Mouse (Mus musculus) layer of hippocampus, adult 11-12 months (tissue): Measurements from ENCODE around the gene Mef2d.

Experiments used
- DNase-seq: peaks from one replicate; pipeline ENCODE4 v3.0.0; 2022; ENCODE audit warnings: low spot score

Gene Mef2d

DNA sequence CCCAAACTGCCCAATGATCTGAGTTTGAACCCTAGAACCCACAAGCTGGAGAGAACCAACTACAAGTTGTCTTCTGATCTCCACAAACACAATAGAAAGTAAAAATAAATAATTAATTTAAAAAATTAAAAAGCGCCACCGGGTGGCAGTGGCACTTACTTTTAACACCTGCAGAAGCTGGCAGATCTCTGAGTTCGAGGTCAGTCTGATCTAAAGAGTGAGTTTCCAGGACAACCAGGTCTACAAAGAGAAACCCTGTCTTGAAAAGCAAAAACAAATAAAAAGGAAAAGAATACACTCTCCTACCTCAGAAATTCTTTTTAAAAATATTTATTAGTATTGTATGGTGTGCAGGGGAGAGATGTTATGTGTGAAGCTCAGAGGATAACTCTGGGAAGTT lies 4.4 kb upstream of the Mef2d start:
- no peak for DNase-seq

DNA sequence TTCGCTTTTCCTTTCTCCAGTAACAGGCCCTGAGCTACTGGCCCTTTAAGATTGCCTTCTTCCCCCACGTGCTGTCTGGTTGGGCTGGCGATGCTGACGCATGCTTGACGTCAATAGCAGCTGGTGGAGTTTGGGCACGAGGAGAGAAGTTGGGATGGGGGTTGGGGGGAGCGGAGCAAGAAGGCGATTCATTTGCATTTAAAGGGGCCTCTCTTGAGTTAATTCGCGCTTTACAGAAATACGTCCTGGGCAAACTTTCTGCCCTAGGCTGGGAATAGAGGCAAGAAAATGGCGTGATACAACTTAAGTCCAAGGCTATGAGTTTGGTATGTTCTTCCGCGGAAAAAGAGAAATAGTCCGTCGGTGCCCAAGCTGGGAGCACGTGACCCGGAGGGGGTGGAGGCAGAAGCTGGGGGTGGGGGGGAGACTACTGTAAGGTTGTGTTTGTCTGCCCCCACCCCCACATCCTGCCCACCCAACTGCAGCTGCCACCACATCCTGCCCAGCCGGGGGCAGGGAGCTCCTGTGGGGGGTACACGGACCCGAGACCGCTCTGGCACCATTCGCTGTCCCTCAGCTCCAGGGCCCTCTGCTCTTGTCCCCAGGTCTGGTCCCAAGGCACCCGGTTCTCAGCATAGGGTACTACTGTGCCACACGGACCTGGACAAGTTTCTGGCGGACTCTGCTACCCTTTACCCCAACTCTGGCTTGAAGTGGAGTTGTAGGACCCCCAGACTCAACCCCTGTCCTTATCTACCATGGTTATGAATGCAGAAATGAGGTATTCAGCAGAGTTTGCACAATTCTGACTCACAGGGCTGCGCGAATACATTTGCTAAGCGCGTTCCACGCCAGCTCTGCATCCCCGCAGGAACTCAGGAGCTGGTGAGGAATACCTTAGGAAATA lies 3.6 kb upstream of the Mef2d start:
- peak; percentile 97 for DNase-seq

DNA sequence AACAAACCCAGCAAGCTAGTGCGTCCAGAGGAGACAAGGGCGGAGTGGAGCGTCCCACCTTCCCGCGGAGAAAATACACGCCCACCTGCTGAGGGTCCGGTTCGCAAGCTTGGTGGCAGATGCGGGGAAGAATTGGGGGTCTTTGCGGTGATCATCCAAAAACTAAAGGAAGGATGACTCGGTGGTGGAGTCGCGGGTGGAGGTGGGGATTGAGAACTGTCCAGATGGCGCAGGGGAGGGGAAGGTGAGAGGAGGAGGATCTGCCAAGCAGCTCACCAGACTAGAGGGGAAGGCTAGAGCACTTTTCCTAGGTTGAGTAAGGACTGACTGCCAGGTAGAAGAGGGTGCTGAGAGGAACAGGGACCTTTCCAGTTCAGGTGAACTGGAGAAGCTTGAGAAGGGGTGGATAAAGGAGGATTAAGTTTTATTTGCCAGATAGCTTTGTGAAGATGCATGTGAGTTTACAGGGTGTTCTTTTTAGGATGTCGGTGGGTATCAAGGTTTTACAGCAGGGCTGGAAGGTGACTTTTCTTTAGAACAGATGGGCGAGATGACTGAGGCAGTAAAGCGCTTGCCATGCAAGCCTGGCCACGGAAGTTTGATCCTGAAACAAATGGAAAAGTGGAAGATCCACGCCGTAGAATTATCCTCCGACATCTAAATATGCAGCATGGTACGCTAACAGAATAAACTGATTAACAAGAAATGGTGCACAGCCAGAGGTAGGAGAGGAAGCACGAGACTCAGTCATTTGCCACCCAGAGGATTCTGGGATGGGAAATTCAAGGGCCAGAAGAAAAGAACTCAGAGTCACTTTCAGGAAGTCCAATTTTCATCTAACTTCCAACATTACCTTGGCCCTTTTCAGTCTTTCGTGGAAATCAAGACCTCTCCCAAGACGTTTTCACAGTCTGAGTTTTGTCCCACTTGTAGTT lies 2.7 kb upstream of the Mef2d start:
- no peak for DNase-seq

DNA sequence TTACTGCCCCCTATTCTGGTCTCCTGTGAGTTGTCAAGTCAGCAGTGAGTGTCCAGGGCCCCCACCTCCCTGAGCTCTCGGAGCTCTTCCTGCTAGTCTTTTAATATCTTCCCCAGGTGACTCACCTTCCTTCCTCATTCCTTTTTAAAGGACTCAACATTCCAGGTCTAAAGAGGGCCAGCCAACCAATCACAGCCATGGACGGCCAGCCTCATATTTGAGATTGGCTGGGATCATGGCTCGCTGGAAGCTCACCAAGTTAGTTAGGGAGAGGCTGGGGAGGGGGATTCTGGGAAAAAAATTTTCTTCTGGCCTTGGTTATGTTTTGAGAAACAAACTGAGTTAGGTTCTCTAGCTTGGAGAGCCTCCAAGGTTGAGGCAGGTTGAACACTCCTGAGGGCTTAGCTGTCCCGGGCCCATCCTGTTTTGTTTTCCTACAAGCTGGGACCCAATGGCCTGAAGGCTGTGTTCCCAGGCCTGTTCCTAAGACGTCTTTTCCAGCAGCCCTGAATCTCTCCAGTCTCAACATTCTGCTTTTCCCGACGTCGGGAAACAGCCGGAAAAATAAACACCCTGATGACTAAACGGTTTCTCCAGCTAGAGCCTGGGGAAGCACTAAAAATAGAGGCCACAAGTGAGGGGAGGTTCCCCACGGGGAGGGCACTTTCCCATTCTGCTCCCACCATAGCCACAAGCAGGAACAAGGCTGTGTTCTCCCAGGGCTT lies 1.8 kb upstream of the Mef2d start:
- no peak for DNase-seq

GRCm38 (mm10) chr3:88140903-88141430 lies 1.2 kb upstream of the Mef2d start:
- no peak for DNase-seq

DNA sequence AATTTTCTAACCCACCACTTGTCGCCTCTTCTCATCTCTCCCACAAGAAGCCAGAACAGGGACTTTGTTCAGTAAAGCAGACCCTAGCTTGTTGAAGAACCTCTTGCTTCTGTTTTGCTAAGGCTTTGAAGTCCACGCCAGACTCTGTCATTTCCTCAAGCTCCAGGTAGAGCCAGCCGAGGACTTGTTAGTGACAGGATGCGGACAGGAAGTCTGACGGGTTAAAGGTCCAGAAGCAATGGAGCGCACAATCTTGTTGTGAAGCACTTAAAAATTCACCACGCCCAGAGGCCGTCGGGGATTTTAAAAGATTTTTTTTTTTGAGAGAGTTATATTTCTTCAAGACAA lies 759 bp upstream of the Mef2d start:
- no peak for DNase-seq

DNA sequence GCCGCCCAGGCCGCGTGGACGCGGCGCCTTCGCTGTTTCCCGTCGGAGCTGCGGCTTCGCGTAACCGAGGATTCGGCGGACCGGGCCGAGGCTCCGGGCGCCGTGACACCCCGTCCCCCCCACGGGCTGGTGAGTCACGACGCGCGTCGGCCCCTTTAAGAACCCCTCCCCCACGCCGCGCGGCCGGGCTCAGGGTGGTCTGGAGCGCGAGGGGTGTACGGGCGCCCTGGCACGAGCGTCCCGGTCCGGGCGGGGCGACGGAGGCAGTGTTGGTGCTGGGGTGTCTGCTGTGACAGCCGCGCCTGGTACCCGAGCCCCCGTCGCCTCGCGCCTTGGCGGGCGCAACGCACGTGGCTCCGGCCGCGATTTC lies 359 bp downstream of the Mef2d start:
- DNase-seq: no peak

- no peak for DNase-seq
These were observed 972 bp downstream of the Mef2d start for GRCm38 (mm10) chr3:88142916-88143771.

- peak; percentile 60 for DNase-seq
These were observed 1.9 kb downstream of the Mef2d start for GRCm38 (mm10) chr3:88143961-88144486.

- no peak for DNase-seq
These were observed 2.7 kb downstream of the Mef2d start for GRCm38 (mm10) chr3:88144648-88145410.

DNA sequence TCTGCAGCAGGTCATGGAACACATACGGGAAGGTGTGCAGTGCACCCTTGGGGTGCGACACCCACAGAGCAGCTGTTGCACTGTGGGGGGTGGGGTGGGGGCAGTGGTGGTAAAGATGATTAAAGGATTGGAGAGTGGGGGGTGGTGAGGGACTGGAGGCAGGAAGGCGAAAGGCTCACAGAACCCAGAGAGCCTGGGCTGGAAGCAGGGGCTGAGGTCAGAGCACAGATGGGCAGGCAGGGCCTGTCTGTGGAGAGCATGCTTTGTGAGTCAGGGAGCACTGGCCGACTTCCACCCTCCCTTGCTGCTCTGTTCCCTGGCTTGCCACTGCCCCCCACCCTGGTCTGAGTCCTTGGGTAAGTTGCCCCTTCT lies 3.2 kb downstream of the Mef2d start:
- DNase-seq: no peak

DNA sequence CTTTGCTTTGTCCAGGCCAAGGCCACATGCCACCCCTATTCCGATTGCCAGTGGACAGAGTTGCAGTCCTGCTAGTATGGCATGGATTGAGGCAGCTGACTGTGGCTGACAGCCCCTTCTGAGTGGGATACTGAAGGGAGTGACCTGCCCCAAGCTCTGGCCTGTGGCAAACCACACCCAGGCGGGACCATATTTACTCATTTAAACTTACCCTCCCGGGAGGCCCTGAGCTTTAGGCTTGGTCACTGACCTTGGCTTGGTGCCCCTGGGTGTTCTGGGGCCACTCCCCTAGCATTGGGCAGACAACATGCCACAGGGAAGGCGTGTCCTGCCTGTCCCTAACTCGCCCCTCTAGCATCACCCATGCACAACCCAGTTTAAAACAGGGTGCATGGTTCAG lies 3.8 kb downstream of the Mef2d start:
- DNase-seq: no peak

- no peak for DNase-seq
These were observed 4.4 kb downstream of the Mef2d start for GRCm38 (mm10) chr3:88146376-88147112.

DNA sequence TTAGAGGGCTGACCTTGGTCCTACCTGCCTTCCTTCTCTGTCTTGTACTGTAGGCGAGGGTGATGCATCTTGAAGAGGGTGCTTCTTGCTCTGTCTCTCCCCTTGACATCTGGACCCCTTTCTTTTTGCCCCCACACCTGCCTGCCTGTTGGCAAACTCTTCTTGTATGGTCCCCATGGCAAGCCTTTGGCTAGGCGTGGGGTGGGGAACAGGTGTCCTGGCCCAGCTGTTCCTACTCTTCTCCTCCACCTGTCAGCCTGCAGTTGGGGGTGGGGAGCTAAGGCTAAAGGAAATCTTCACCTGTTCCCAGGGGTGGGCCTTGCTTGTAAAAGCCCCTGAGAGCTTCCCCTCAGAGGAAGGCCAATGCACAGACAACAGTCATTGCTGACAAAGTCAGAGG lies 5.3 kb downstream of the Mef2d start:
- no peak for DNase-seq

GRCm38 (mm10) chr3:88147866-88148265 lies 5.7 kb downstream of the Mef2d start:
- no peak for DNase-seq

GRCm38 (mm10) chr3:88148354-88148753 lies 6.2 kb downstream of the Mef2d start:
- no peak for DNase-seq

- DNase-seq: no peak
These were observed 6.8 kb downstream of the Mef2d start for GRCm38 (mm10) chr3:88148776-88149509.

DNA sequence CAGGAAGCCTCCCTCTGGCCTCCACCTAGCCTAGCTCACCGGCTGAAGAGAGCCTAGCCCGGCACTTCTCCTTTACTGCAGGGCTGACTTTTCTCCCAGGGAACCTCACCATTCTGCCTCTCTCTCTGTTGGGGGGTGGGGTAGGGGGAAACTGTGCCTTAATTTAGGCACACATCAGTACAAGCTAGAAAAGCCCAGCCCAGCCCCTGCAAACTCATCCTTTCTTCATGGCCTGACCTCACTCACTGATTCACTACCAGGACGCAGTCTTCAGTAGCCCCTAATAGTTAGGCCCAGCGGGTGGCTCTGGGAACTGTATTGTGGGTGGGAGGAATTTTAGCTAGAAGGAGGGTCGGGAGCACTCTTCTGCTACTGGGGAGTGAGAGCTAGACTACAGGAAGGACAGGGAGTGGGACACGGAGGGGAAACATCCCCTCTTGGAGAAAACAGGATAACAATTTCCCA lies 7.4 kb downstream of the Mef2d start:
- no peak for DNase-seq
